Mouse (Mus musculus): ENCODE data around the gene Zfp609.
"Not testable (repeated sequence)": the region's sequence is repeated elsewhere in the genome, so short reads cannot be mapped to it uniquely, and the experiment has no call there.

Gene Zfp609

DNA sequence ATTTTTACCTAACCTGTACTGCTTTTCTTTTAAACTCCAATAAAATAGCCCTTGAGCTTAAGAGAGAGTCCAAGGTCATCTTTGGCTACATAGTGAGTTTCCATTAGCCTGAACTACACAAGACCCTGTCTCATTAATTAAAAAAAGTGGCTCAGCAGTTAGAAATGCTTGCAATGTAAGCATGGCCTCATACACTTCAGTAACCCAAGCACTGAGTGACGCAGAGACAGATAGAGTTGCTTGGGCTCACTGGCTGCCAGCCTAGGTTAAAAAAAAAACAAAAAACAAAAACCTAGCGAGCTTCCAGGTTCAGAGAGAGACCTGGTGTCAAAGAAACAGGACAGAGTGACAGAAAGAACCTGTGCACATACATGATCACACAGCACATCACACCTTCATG is 14.5 kb downstream of the Zfp609 start:
- no peak for DNase-seq (ENCODE audit: low spot score)

DNA sequence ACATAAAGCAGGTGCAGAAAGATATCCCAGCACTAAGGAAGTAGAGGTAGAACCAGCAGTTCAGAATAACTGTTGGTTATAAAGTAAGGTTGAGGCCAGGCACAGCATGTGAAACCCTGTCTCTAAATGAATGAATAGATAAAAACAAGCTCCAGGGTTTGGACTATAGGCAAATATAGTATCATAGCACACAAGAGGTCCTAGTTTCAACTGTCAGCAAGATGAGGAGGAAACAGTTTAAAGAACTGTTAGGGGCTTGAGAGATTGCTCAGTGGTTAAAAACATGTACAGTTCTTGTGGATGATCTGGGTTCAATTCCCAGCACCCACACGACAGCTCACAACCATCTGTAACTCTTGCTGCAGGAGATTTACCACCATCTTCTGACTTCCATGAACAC is 15.6 kb downstream of the Zfp609 start:
- DNase-seq (ENCODE audit: low spot score): no peak

DNA sequence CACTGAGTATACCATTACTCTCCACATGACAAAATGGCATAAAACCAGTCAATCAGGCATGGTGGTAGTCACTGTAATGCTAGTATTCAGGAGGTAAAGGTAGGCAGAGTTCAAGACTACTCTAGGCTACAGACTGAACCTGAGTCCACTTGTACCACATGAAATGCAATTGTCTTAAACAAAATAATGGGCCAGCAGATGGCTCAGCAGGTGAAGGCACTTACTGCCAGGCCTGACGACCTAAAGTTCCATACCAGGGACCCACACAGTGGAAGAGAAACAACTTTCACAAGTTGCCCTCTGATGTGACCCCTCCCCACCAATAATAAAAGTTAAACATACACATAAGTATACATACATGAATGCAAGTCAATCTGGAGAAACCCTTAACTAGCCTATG is 19.5 kb downstream of the Zfp609 start:
- no peak for DNase-seq (ENCODE audit: low spot score)

DNA sequence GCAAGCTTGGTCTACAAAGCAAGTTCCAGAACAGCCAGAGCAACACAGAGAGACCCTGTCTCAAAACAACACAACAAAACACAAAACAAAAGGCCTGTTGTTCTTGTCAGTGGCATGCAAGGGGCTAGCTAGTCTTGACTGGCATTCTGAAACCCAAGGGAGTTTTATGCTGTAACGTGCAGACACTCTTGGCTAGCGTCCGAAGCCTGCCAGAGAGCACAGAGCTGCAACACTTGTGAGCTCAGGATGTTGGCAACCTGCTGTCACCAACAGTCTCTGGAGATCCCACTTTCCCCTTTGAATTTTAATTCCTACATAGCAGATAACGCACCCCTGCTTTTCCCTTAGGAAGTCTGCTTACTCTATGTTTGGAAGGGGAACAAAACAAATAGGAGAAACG is 20.1 kb downstream of the Zfp609 start:
- no peak for DNase-seq (ENCODE audit: low spot score)

DNA sequence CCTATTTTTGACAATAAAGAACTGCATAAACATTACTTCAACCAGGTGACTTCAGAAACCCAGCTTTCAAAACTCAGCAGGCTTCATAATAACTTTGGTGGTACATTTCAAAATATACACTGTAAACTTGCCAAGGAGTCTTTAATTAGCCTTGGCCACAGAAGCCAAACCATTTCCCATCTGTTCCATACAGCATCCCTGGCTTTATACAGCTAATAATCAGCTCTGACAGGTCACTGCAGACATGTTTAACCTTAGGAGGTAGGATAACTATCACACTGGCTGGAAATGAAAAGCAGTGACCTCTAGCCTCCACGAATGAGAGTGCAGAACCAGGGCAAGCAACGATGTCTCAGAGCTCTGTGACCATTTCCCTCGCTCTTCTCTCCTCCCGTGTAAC is 27.6 kb downstream of the Zfp609 start:
- no peak for DNase-seq (ENCODE audit: low spot score)

DNA sequence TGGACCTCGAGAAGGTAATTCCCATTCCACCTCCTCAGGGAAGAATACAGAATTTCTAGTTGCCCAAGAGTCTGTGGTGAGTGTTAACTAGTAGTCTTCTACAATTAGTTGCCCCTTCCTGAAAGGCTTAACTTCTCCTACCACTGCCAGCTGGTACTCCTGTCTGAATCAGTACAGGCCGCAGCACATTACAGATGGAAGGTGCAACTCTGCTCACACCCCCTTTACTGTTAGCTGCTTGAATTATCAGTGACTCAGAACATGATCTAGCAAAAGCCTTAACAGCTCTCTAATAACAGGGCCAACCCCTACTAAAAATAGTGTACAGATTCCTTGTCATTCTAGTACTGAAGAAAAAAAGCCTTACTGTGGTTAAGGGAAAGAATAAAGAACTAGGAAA is 31.7 kb downstream of the Zfp609 start:
- no peak for DNase-seq (ENCODE audit: low spot score)

DNA sequence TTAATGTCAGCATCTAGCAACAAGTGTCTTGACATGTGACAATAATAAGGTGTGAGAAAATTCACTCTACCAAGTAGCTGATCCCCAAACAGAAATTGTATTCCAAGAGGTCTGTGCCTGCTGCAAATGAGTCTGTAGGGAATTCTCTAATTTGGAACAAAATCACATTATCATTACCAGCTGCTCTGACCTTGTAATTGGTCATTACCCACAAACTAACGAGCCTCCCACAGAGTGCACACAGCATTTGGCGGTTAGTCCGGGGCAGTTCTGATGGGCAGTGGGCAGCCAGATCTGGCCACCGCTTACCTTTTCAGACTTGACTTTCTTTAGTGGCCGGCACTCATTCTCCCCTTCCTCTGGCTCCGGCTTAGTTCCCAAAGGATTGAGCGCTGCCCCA is 33.1 kb downstream of the Zfp609 start:
- DNase-seq (ENCODE audit: low spot score): no peak

DNA sequence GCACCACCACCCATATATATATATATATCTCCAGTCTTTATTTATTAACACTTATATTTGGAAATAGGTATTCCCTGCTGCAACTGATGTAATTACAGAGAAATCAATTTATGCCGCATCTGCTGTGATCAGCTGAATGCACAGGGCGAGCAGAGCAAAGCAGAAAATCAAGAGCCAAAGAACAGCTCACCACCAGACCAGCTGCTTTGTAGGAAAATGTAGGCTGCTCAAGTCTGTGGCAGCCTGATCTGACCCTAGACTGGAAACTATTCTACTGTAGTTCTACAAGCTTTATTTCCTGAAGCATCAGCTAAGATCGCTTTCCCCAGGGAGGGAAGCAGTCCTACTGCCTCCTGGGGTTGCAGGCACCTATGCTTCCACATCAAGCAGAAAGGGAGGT is 33.9 kb downstream of the Zfp609 start:
- no peak for DNase-seq (ENCODE audit: low spot score)

DNA sequence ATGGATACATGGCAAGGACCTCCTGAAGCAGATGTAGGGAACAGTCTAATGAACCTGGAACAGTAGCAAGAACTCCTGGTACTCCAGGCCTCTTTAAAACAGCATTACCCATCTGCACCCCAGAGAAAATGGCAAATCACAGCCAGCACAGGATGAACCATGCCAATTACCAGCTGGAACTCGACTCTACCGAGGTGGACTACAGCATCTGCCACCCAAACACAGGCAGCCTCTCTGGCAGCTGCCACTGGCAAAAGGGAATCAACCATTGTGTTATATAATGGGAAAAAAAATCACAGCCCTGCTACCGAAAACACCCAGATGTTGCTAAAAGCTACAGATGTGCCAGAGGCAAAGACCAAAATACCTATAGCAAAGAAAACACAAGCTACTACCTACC is 34.3 kb downstream of the Zfp609 start:
- no peak for DNase-seq (ENCODE audit: low spot score)

DNA sequence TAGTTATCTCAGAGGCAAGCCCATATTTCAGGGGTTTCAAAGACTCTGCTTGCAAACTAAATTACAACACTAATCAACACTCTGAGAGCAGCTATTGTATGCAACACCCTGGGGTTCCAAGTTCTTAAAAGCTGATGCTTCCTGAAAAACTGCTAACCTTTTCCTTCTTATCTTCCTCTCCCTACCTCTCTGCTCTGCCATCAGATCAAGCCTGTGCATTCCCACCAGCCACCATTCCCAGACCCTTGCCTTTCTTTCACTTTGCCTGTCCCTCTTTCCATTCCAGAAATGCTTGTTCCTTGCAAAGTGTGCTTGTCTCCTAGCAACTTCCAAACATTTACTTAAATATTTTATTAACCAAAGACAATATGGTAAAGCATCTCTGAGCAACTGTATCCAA is 35.5 kb downstream of the Zfp609 start:
- no peak for DNase-seq (ENCODE audit: low spot score)

DNA sequence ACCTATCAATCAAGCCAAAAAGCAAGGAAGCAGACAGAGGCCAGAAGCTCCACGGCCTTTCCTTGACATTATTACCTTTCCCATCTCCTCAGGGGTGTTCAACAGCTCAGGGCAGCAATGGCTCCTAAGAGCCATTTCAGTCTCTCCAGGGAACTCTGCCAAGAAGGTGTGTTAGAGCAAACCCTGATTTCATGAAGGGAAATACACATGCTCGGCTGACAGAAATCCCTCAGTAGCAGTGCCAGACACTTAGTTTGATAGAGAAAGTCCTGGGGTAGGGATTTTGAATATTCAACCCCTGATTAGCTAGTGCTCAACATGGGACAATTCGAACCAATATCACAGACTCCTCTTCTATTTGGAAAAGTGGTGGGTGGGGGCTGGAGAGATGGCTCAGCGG is 36.3 kb downstream of the Zfp609 start:
- DNase-seq (ENCODE audit: low spot score): no peak

DNA sequence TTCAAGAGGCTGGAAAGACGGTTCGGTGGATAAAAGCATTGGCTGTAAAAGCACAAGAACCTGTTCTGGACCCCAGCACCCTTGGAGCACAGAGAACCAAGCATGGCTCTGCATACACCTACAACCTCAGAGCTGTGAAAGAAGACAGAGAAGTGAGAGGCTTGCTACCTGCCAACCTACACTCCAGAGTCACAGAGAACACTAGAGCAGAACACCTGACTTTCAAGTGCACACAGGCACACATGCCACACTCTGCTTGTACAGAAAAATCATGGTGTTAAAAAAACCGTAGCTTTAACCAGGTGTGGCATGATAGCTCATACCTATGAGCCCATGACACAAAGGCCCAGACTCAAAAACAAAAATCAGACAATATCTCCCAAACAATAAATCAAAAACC is 37.6 kb downstream of the Zfp609 start:
- no peak for DNase-seq (ENCODE audit: low spot score)

DNA sequence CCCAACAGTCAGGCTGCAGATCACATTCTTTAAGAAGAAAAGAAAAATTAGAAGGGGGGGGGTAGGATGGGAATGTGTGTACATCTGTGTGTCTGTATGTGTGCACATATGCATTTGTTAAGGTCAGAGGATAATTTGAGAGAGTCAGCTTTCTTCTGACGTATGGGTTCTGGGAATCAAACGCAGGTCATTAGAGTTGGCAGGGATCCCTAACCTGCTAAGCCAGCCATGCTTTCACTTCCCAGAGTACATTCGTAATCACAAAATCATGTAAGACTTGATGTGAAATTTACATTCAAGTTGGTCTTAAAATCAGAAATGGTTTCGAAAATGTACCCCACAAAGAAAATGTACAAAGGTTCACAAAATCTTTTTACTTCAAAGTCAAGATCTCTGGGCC is 38.8 kb downstream of the Zfp609 start:
- DNase-seq (ENCODE audit: low spot score): no peak

DNA sequence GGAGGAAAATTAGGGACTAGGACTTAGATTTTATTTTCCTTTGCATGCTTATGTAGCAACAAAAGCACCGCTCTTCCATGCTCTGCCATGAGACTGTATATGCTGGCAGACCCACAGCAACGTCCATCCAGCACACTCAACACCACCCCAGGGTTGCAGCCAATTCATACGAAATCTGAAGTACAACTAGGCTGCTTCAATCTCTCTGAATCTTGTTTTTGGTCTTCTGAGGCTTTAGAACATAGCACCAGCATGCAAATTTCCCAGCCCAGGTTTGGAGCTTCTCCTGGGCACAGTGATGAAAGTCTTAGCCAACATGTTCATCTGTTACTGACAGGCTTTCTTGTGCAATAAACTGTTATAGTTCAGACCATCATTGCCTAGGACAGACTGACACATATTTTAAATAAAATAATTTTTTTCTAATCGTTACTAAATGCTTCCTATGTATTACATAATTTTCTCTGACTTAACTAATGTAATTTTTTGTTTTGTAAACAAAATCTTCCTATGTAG is 39.5 kb downstream of the Zfp609 start:
- no peak for DNase-seq (ENCODE audit: low spot score)

DNA sequence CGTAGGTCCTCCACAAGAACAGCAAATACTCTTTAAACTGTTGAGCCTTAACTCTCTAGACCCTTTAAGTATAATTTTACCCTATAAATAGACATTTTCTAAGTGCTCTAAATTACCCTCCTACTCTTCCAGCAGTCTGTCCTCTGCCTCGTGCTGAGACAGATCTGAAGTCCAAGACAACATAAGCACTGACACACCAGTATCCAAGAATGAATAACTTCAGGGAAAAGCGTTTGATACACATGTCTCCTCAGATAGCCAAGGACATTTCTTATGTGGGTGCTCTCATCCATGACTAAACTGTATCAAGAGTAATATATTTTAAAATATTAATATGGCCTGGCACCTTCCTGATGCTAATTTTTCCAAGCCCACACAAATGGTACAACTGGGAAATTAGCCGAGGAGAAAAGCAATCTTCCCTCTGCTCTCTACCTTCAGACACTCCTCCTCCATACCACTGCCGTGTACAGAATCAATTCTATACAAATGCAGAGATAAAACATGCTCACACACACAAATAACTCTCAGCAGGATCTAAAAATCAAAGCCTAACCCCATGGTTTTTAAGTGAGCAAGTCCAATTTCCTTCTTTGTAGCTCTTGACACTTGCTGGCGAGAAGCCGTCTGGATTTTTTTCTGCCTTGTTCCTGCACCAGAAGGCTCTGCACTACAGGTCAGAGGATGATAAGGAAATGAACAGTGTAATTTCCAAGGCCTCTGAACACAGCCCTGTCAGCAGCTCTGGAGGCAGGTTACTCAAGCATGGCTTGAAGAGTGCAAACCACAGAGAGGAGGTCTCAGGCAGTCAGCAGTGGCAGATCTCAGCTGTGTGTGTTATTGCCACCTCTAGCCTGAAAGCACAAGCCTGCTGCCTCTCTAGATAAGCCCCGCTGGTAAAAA is 40.2 kb downstream of the Zfp609 start:
- peak; percentile 22 for DNase-seq (ENCODE audit: low spot score)

DNA sequence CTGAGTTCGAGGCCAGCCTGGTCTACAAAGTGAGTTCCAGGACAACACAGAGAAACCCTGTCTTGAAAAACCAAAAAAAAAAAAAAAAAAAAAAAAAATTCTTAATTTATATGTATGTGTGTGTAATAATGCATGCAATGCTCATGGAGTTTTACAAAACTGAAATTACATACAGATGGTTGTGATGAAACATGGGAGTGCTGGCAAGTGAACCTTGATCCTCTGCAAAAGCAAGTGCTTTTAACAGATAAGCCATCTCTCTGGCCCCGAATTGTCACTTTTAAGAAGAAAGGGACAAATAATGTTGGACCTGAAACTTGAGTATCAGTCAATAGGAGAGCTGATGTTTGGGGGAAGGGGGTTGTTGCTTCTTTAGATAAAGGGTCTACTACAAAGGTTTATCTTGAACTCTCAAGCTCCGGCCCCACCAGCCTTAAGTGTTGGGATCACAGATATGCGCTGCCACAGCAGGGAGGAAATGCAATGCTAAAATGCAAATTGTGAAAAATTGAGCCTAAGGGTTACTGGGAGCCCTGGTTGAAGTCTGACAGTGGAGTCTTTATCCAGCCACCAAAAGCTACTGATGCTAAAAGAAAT is 41.5 kb downstream of the Zfp609 start:
- DNase-seq (ENCODE audit: low spot score): no peak

DNA sequence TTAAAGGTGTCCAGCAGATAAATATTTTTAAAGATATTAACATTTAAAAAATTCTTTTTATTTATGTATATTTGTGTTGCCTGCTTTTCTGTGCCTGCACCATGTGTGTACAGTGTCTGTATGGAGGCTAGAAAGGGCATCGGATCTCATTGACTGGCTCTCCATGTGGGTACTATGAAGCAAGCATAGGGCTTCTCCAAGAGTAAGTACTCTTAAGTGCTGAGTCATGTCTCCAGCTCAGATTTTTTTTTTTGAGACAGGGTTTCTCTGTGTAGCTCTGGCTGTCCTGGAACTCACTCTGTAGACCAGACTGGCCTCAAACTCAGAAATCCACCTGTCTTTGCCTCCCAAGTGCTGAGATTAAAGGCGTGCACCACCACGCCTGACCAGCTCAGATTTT is 47.7 kb downstream of the Zfp609 start:
- not testable (repeated sequence) for DNase-seq (ENCODE audit: low spot score)

DNA sequence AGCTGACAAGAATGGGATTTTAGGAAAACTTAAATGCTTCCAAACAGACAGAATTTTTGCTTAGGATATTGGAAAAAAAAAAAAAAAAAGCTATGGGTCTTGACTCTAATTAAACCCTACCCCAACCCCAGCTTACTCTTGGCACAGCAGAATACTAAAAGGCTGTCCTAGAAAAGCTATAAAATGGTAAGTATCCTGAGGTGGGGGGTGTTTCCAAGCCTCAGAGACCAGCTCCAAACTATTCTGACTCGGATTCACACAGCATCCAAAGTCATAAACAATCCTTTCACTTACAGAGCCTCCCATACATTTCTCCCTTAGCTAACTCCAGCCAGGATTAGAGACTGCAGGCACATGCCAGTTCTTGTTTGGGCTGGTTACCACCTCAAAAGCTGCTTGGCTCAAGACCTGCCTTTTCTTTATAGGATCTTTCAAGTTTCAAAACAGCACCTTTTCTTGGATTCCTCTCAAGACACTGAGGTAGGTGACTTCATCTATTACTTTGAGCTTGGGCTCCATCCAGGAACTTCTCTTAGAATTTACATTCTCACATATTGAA is 50.4 kb downstream of the Zfp609 start:
- no peak for DNase-seq (ENCODE audit: low spot score)

DNA sequence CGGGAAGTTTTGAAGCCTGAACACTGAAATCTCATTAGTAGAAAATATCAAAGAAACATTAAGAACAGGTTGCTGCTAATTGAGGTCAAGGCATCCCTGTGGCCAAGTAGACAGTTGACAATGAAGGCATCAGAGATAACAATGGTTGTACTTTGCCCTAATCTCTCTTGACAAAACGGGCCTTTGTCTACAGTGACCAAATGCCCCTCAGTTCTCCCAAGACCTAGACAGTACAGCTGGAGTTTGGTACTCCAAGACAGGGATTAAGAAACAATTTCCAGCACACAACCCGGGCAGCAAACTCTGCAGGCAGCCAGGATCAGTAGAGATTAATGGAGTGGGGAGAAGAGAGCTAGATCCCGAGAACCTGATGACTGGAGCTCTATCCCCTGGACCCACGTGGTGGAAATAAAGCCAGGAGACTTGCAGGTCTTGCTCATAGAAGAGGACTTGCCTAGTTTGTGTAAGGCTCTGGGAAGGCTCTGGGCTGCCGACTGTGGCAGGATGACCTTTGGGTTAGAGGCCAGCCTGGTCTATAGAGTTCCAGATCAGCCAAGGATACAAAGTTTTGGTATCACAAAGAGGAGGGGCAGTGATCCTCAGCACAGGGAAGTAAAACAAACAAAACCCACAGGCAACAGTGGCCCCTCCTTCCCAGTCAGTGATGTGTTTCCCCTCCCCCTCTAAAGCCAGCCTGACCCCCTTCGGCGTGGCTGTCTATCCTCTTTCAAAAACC is 51.1 kb downstream of the Zfp609 start:
- DNase-seq (ENCODE audit: low spot score): no peak

DNA sequence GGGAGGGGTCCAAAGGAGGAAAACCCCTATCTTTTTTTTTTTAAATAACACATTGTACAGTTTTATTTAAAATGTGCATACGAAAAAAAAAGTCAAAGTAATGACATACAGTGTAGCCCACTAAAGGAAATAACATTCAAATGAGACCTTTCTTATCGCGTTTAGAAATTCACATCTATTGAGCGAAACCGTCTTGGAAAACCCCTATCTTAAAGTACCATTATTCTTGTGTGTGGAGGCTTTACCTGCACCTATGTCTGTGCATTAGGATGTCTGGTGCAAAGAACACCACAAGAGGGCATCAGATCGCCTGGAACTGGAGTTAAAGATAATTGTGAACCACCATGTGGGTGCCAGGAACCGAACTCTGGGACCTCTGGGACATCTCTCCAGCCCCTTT is 53.6 kb downstream of the Zfp609 start:
- no peak for DNase-seq (ENCODE audit: low spot score)

DNA sequence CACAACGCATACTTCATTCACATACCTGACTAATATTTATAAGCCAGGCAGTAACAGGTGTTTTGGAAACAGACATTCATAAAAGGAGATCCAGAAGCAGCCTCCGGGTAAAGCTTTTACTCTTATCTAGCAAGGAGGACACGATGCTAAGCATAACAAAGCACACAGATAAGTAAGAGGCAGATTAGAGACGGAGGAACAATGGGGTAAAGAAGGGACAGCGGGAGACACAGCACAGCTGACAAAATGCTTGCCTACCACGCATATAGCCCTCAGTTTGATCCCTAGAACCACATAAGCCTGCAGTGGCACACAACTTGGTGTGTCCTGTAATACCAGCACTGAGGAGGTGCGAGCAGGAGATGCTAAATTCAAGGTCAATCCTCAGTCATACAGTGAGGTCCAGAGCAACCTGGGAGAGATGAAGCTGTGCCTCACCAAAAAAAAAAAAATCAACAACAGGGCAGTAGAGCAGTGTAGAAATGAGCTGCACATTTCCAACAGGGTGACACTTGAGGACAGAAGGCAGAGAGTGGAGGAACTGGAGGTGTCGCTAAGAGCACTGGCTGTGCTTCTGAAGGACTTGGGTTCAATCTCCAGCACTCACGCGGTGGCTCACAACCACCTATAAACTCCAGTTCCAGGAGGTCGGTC is 56.2 kb downstream of the Zfp609 start:
- no peak for DNase-seq (ENCODE audit: low spot score)

DNA sequence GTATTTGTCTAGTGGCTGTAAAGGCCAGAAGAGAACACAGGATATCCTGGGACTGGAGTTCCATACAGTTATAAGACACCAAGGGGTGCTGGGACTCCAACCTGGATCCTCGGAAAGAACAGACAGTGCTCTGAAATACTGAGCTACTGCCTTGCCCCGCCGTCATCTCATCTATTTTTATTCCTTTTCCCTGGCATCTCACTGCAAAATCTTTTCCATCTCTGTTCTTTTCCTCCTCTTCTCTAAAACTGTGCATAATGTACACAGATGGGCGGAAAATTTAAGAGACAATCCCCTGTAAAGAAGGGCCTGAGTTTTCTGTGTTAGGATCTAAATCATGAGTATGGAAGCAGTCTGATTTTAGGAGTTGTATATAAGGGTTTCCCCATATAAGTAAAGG is 64.6 kb downstream of the Zfp609 start:
- DNase-seq (ENCODE audit: low spot score): no peak
